Mouse (Mus musculus) heart, adult 2 months (tissue): Measurements from ENCODE around the gene Tmem223.

ENCODE experiments used
- CTCF ChIP-seq: fragments of 200-600 bp; IDR thresholded peaks from 2 replicates; pipeline ENCODE4 v1.8.1; 2022; ENCODE audit warnings: antibody characterized with exemption, mild to moderate bottlenecking, moderate library complexity
- POLR2A ChIP-seq: fragments of 200-500 bp; IDR thresholded peaks from 2 replicates; pipeline ENCODE4 v1.6.1; 2011; ENCODE audit warnings: mild to moderate bottlenecking, low read depth, low read length, control low read depth; ENCODE audit not compliant: insufficient read depth

GRCm38 (mm10) chr19:8798947-8799315, 28.1 kb downstream of the Tmem223 start:
- TF ChIP-seq CTCF (peak; percentile 11; the same call in 1 of the 2 replicates), POLR2A (no peak)
